Mouse (Mus musculus): ENCODE results near the gene Jakmip3.

DNA sequence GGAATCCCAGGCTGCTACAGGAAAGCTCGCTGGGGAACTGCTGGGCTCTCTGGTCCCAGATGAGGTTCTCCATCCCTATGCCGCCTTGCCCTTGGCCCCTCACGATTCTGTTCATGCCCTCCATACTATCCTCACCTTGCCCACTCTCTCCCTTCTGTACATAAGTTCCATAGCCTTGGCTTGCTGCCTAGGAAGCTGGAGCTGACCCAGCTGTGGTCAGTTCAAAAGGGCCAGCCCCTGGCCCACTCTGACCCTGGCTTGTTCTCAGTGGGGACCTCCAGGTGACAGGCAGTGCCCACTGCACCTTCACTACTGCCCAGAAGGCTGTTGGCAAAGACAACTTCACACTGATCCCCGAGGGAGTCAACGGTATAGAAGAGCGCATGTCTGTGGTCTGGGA lies 155.9 kb downstream of the Jakmip3 start:
- TF ChIP-seq CTCF (IDR thresholded peaks at IDR 0.05; ENCODE audit: low read depth) (no peak), EP300 (IDR thresholded peaks at IDR 0.05; ENCODE audit: low read depth) (no peak)

All from liver, embryonic 14.5 days (tissue).